Mouse (Mus musculus) myocyte (in vitro differentiated cells): Measurements from ENCODE around the gene Plagl2. TPM values are rescaled to one million over a fixed set of nuclear protein-coding genes. Genes with fewer than 3 reads are reported as not detected.

Experiments
- H3K27me3 ChIP-seq: one replicate; pipeline ENCODE4 v1.6.1; 2011; ENCODE audit not compliant: control insufficient read depth, insufficient read depth, insufficient read length
- H3K36me3 ChIP-seq: one replicate; pipeline ENCODE4 v1.6.1; 2011; ENCODE audit not compliant: control insufficient read depth, insufficient read depth
- H3K4me2 ChIP-seq: one replicate; pipeline ENCODE4 v1.6.1; 2011; ENCODE audit warnings: low read depth, control low read depth
- H3K4me3 ChIP-seq: one replicate; pipeline ENCODE4 v1.5.1; 2011; ENCODE audit warnings: mild to moderate bottlenecking, control low read depth, moderate library complexity
- H3K79me2 ChIP-seq: one replicate; pipeline ENCODE4 v1.6.1; 2011; ENCODE audit not compliant: control insufficient read depth, insufficient read depth
- H3ac ChIP-seq: one replicate; pipeline ENCODE4 v1.6.1; 2011; ENCODE audit not compliant: control insufficient read depth, insufficient read length
- CEBPB ChIP-seq: IDR thresholded peaks from 2 replicates; pipeline ENCODE4 v1.6.1; 2011; ENCODE audit warnings: mild to moderate bottlenecking, moderate library complexity; ENCODE audit not compliant: poor library complexity, insufficient read depth, severe bottlenecking
- E2F4 ChIP-seq: IDR thresholded peaks from one replicate; pipeline ENCODE4 v1.6.1; 2011; ENCODE audit warnings: mild to moderate bottlenecking, control low read depth, moderate library complexity; ENCODE audit not compliant: insufficient read depth
- MAX ChIP-seq: IDR thresholded peaks from one replicate; pipeline ENCODE4 v1.6.1; 2011; ENCODE audit warnings: low read depth, mild to moderate bottlenecking, control low read depth
- MYOD1 ChIP-seq, 3 experiments: IDR thresholded peaks; one replicate each; pipeline ENCODE4 v1.6.1; 2011; ENCODE audit warnings: control low read depth in 2 of 3, low read depth in 2 of 3, mild to moderate bottlenecking in 2 of 3, moderate library complexity in 1 of 3; ENCODE audit not compliant: insufficient read length in 2 of 3, control insufficient read depth in 1 of 3
- MYOG ChIP-seq, 3 experiments: IDR thresholded peaks; one replicate each; pipeline ENCODE4 v1.6.1; 2011; ENCODE audit warnings: control low read depth in 2 of 3, low read depth in 2 of 3, mild to moderate bottlenecking in 2 of 3; ENCODE audit not compliant: insufficient read length in 2 of 3, control insufficient read depth in 1 of 3, insufficient read depth in 1 of 3
- POLR2A ChIP-seq: IDR thresholded peaks from one replicate; pipeline ENCODE4 v1.6.1; 2011; ENCODE audit warnings: low read depth, mild to moderate bottlenecking, control low read depth, moderate library complexity; ENCODE audit not compliant: insufficient read length
- POLR2AphosphoS2 ChIP-seq: IDR thresholded peaks from one replicate; pipeline ENCODE4 v1.6.1; 2011; ENCODE audit warnings: low read depth, control low read depth; ENCODE audit not compliant: insufficient read length
- REST ChIP-seq: IDR thresholded peaks from one replicate; pipeline ENCODE4 v1.6.1; 2011; ENCODE audit warnings: mild to moderate bottlenecking, control low read depth, moderate library complexity; ENCODE audit not compliant: insufficient read depth, insufficient read length
- SRF ChIP-seq: IDR thresholded peaks from one replicate; pipeline ENCODE4 v1.6.1; 2011; ENCODE audit warnings: low read depth; ENCODE audit not compliant: control insufficient read depth, insufficient read length
- TCF12 ChIP-seq: IDR thresholded peaks from one replicate; pipeline ENCODE4 v1.6.1; 2011; ENCODE audit warnings: mild to moderate bottlenecking, control low read depth; ENCODE audit not compliant: poor library complexity, insufficient read depth, severe bottlenecking
- TCF3 ChIP-seq: IDR thresholded peaks from one replicate; pipeline ENCODE4 v1.6.1; 2011; ENCODE audit warnings: low read depth, control low read depth; ENCODE audit not compliant: insufficient read length
- USF1 ChIP-seq: IDR thresholded peaks from one replicate; pipeline ENCODE4 v1.6.1; 2011; ENCODE audit warnings: low read depth, mild to moderate bottlenecking, control low read depth, moderate library complexity
- polyA plus RNA-seq: library from polyadenylated mRNA; unstranded; fragments of >200 nt; fragmentation: generic; extraction: Trizol; gene quantifications from one replicate; pipeline ENCODE4 v1.2.1, GENCODE M21; 2012; ENCODE audit warnings: missing spikeins

Plagl2 gene
- polyA plus RNA-seq, 1 experiment: 4.2 TPM

DNA sequence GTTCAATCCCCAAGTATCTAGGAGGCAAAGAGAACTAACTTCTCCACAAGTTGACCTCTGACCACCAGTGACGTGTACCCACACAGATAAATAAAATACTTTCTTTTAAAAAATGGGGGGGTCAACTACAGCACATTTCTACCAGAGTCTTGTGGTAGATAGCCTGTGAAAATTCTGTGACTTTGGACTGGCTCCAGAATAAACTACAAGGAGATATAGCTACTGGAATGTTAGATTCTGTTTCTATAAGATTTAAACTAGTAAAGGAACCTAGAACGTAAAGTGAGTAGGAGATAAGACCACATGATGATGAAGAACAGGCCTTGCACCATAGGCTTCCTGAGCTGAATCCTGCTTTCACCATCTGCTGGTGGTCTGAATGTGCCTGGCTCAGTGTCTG, 53.4 kb downstream of the Plagl2 start:
- no peak overlapping the region for H3K4me2 ChIP-seq
- TF ChIP-seq POLR2AphosphoS2 (no peak), TCF3 (no peak), TCF12 (no peak), CEBPB (no peak), MAX (no peak), MYOD1 (IDR thresholded peaks at IDR 0.05; ENCODE audit: control insufficient read depth in 1 of 3, insufficient read length in 2 of 3, low read depth in 2 of 3) (no peak), SRF (no peak), REST (no peak), POLR2A (no peak)

DNA sequence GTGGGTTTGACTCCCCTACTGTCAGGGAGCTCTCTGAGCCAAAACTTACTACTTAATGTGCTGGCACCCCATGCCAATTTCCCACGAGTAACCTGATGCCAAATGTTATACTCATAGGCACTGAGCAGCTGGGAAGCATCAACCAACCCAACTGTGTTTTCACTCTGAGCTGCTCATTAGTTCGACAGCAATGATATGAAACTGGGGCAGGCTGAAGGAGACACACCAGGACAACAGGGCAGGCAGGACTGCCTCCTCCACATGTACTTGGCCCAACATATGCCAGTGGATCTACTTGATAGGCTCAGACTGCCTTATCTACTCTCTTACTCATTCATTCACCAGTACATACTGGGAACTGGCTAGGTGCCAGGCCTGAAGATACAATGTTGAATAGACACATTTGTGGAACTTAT, 55.0 kb downstream of the Plagl2 start:
- TF ChIP-seq USF1 (no peak), POLR2AphosphoS2 (no peak), MAX (no peak), MYOG (IDR thresholded peaks at IDR 0.05; ENCODE audit: control insufficient read depth in 1 of 3, insufficient read depth in 1 of 3, insufficient read length in 2 of 3, low read depth in 2 of 3) (no peak), TCF12 (no peak), TCF3 (no peak), SRF (no peak), E2F4 (no peak), POLR2A (no peak), MYOD1 (IDR thresholded peaks at IDR 0.05; ENCODE audit: control insufficient read depth in 1 of 3, insufficient read length in 2 of 3, low read depth in 2 of 3) (no peak), REST (no peak), CEBPB (no peak)
- H3K4me3 ChIP-seq: no peak overlapping the region
- H3ac ChIP-seq: no peak overlapping the region
- peaks cover 32% of the 10 kb centered on the region for H3K36me3 ChIP-seq
- H3K79me2 ChIP-seq: no peaks in the 10 kb centered on the region
- no peak overlapping the region for H3K4me2 ChIP-seq
- H3K27me3 ChIP-seq: no peaks in the 10 kb centered on the region

More for the DNA sequence above, 53.4 kb downstream of the Plagl2 start:
- peaks cover 35% of the 10 kb centered on the region for H3K36me3 ChIP-seq
- H3K79me2 ChIP-seq: no peaks in the 10 kb centered on the region
- H3ac ChIP-seq: no peak overlapping the region
- H3K27me3 ChIP-seq: no peaks in the 10 kb centered on the region
- H3K4me3 ChIP-seq: no peak overlapping the region

DNA sequence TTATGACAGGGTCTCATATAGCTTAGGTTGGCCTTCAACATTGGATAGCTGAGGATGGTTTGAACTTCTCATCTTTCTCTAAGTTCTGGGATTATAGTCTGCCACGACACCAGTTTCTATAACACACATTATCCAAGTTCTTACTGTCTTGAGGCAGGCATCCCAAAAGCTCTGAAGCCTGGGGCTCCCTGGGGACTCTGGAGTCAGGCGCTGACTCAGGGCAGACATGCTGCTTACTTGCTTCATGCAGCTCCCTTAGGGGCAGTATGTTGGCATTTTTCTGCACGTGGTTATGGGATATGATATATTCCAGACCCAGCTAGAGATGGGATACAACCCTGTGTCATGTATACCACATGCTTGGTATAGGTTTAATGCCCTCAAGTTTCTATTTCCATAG, 61.3 kb downstream of the Plagl2 start:
- TF ChIP-seq MYOG (IDR thresholded peaks at IDR 0.05; ENCODE audit: control insufficient read depth in 1 of 3, insufficient read depth in 1 of 3, insufficient read length in 2 of 3, low read depth in 2 of 3): no peak
- TF ChIP-seq USF1: peak; percentile 14
- TF ChIP-seq TCF3: no peak
- Histone ChIP-seq H3K36me3 (peaks cover 23% of the 10 kb centered on the region), H3K27me3 (no peaks in the 10 kb centered on the region), H3K4me3 (no peak overlapping the region), H3K4me2 (peak overlapping the region; percentile 28), H3K79me2 (peaks cover 32% of the 10 kb centered on the region), H3ac (no peak overlapping the region)

DNA sequence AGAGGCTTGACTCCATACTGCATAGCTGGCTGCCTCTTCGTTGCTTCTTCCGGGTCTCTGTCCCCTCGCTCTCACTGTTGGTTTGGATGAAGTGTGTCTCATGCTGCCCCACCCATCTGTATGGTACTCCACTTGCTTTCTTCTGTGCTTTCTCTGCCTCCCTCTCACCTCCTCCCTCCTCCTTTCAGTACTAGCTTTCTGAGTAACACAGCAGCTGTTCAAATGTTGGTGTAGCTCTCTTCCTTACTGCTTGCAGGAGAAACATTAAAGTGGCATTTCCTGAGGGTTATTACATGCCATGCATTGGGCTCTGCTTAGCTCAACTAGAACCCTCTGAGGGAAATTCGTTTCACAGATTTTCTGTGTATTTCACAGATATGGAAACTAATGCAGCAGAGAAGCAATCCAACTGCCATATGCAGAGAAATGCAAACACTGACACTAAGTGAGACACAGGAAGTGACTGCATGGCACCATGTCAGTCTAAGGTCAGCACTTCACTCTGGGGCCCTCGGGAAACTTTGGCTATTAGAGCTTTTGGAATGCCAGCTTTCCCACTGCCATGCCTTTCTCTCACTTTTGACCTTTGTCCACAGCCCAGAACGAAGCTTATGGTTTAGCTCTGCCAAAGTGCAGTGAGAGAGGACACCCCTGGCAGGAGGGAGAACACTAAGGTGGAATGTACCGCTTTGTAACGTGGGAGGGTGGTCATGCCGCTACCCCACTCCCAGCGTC, 61.9 kb downstream of the Plagl2 start:
- Histone ChIP-seq H3K36me3 (peaks cover 23% of the 10 kb centered on the region), H3K4me2 (peak overlapping the region; percentile 28), H3ac (no peak overlapping the region), H3K4me3 (no peak overlapping the region), H3K27me3 (no peaks in the 10 kb centered on the region), H3K79me2 (peaks cover 36% of the 10 kb centered on the region)
- TF ChIP-seq E2F4: no peak
- TF ChIP-seq POLR2AphosphoS2: no peak
- no peak for TF ChIP-seq USF1
- no peak for TF ChIP-seq SRF
- no peak for TF ChIP-seq TCF3
- TF ChIP-seq MAX: no peak
- no peak for TF ChIP-seq POLR2A
- no peak for TF ChIP-seq TCF12
- no peak for TF ChIP-seq REST
- TF ChIP-seq MYOG (IDR thresholded peaks at IDR 0.05; ENCODE audit: control insufficient read depth in 1 of 3, insufficient read depth in 1 of 3, insufficient read length in 2 of 3, low read depth in 2 of 3): no peak
- TF ChIP-seq MYOD1 (IDR thresholded peaks at IDR 0.05; ENCODE audit: control insufficient read depth in 1 of 3, insufficient read length in 2 of 3, low read depth in 2 of 3): no peak
- no peak for TF ChIP-seq CEBPB

Other genes with a start within 250 kb of the Plagl2 start
- 79.6 TPM for gene Pdrg1, start 226.0 kb downstream of the Plagl2 start, polyA plus RNA-seq
- gene Xkr7, start 209.6 kb downstream of the Plagl2 start, polyA plus RNA-seq: not detected
- not detected for gene Ccm2l, start 175.5 kb downstream of the Plagl2 start, polyA plus RNA-seq
- 0.10 TPM for gene Hck, start 133.0 kb downstream of the Plagl2 start, polyA plus RNA-seq
- 55.4 TPM for gene Tm9sf4, start 80.1 kb downstream of the Plagl2 start, polyA plus RNA-seq
- 0.12 TPM for gene Tspyl3, start 16.0 kb downstream of the Plagl2 start, polyA plus RNA-seq
- gene Pofut1, start 107 bp upstream of the Plagl2 start, polyA plus RNA-seq: 12.2 TPM
- 10.8 TPM for gene Kif3b, start 50.0 kb upstream of the Plagl2 start, polyA plus RNA-seq
- 15.4 TPM for gene Asxl1, start 104.4 kb upstream of the Plagl2 start, polyA plus RNA-seq